Mouse (Mus musculus) midbrain, embryonic 14.5 days (tissue): ENCODE measurements around the gene Arhgef3. TPM values are rescaled to one million over a fixed set of nuclear protein-coding genes. Genes with fewer than 3 reads are reported as not detected.

Experiments used
- ATAC-seq: fragments of 200-750 bp; cut with Nextera tagmentation; 2 replicates; pipeline ENCODE4 v1.8.0; 2017; ENCODE audit warnings: moderate number of reproducible peaks, moderate library complexity; ENCODE audit not compliant: low FRiP score, low TSS enrichment
- DNase-seq: peaks from one replicate; pipeline ENCODE4 v3.0.0-alpha.2; 2015
- H3K27ac ChIP-seq: fragments of 300-500 bp; sonication (generic); replicated peaks from 2 replicates; pipeline ENCODE4 v1.5.1; 2014; ENCODE audit warnings: mild to moderate bottlenecking, low read depth, low read length, moderate library complexity
- H3K27me3 ChIP-seq: fragments of 300-500 bp; sonication (generic); 2 replicates; pipeline ENCODE4 v1.6.1; 2014; ENCODE audit warnings: low read length, control low read depth, mixed read lengths; ENCODE audit not compliant: control insufficient read depth, insufficient read depth
- H3K36me3 ChIP-seq: fragments of 300-500 bp; sonication (generic); 2 replicates; pipeline ENCODE4 v1.6.1; 2014; ENCODE audit warnings: low read length, control low read depth; ENCODE audit not compliant: control insufficient read depth, insufficient read depth
- H3K4me1 ChIP-seq: fragments of 300-500 bp; sonication (generic); 2 replicates; pipeline ENCODE4 v1.6.1; 2014; ENCODE audit warnings: mild to moderate bottlenecking, antibody characterized with exemption, low read length, control low read depth; ENCODE audit not compliant: control insufficient read depth, insufficient read depth
- H3K4me2 ChIP-seq: fragments of 300-500 bp; sonication (generic); 2 replicates; pipeline ENCODE4 v1.6.1; 2014; ENCODE audit warnings: mild to moderate bottlenecking, low read length, moderate library complexity
- H3K4me3 ChIP-seq: fragments of 300-500 bp; sonication (generic); replicated peaks from 2 replicates; pipeline ENCODE4 v1.5.1; 2014; ENCODE audit warnings: low read depth, low read length
- H3K9ac ChIP-seq: fragments of 300-500 bp; sonication (generic); replicated peaks from 2 replicates; pipeline ENCODE4 v1.6.1; 2014; ENCODE audit warnings: mild to moderate bottlenecking, low read length, moderate library complexity
- H3K9me3 ChIP-seq: fragments of 300-500 bp; sonication (generic); 2 replicates; pipeline ENCODE4 v1.6.1; 2016; ENCODE audit warnings: low read length, control low read depth, mixed read lengths; ENCODE audit not compliant: control insufficient read depth
- WGBS: fragments of 180-500 bp; shearing (Covaris S2); extraction: QIAGEN DNeasy Blood & Tissue Kit; methylation state at CpG from one replicate; pipeline ENCODE4 v1.1.7; 2014; 5-methylcytosine and 5-hydroxymethylcytosine counted together
- polyA plus RNA-seq: library from polyadenylated mRNA; unstranded; fragments of >200 nt; fragmentation: Nextera tagmentation; extraction: Ambion mirVana; gene quantifications from 2 replicates; pipeline ENCODE4 v1.2.1, GENCODE M21; 2014

Arhgef3 gene
- polyA plus RNA-seq, 1 experiment from 2014 or later = 5.3 TPM

DNA sequence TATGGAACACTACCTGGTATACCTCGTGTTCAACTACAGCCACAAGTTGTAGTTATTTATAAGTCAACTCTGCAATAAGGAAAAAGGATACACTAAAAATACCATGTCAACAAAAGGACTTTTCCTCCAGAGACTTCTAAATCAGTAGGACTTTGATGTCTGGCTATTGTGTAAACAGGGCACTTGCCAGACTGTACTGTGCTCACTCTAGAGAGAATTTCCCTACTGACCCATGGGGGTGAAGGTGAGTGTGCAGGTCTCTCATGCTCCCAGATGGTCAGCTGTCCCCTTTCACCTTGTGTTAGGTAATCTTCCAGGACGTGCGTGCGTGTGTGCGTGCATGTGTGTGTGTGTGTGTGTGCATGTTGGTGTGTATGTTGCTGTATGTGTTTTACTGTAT is 182.3 kb downstream of the Arhgef3 start:
- no peaks in the 10 kb centered on the region for H3K36me3 ChIP-seq
- ATAC-seq (no peak), DNase-seq (no peak)
- no peak overlapping the region for H3K9ac ChIP-seq
- H3K9me3 ChIP-seq = no peaks in the 10 kb centered on the region
- no peak overlapping the region for H3K4me3 ChIP-seq
- no peaks in the 10 kb centered on the region for H3K27me3 ChIP-seq
- WGBS = 86% methylated on average over 5 of the region's 5 CpGs
- H3K4me2 ChIP-seq = no peak overlapping the region
- H3K4me1 ChIP-seq = no peaks in the 10 kb centered on the region
- H3K27ac ChIP-seq = no peak overlapping the region

DNA sequence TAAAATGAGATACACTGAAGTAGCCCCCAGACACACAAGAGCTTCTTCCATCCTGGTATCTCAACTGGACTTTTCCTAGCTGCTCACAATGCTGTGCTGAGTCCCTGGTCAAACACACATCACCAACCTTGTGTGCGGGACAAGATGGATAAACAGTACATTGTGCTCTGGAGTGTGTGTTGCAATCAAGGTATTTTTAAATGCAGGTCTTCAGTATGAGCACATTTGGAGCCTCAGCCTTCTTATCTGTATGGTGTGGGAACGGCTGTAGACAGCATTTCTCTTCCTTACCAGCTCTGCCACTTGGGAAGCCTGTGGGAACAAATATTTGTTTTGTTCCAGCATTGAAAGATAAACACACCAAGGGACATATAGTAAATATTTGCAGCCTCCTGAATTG is 184.2 kb downstream of the Arhgef3 start:
- DNase-seq (no peak), ATAC-seq (no peak)
- no peaks in the 10 kb centered on the region for H3K9me3 ChIP-seq
- H3K4me3 ChIP-seq = no peak overlapping the region
- H3K4me1 ChIP-seq = no peaks in the 10 kb centered on the region
- no peak overlapping the region for H3K4me2 ChIP-seq
- no peak overlapping the region for H3K27ac ChIP-seq
- H3K36me3 ChIP-seq = no peaks in the 10 kb centered on the region
- 82% methylated on average over 2 of the region's 2 CpGs for WGBS
- H3K9ac ChIP-seq = no peak overlapping the region
- H3K27me3 ChIP-seq = no peaks in the 10 kb centered on the region

DNA sequence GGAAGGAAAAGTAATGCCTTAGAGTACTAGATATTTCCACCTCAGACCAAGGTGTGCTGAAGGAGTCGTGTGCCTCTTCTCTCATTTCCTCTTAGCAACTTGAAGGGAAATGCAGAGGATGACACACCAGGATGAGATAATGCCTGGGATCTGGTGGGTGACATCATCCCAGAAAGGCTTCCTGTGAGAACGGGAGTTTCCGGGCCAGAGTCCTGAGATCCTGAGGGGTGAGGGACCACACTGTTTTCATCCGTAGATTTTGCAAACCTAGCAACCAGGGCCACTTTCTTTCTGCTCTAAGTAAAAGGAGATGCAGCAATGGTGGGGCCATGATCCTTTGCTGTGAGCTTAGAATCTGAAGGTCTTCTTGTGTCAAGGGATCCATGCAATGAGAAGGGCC is 185.0 kb downstream of the Arhgef3 start:
- Histone ChIP-seq H3K9ac (no peak overlapping the region), H3K9me3 (no peaks in the 10 kb centered on the region), H3K27me3 (no peaks in the 10 kb centered on the region), H3K4me3 (no peak overlapping the region), H3K27ac (no peak overlapping the region), H3K4me2 (no peak overlapping the region), H3K4me1 (no peaks in the 10 kb centered on the region), H3K36me3 (no peaks in the 10 kb centered on the region)
- ATAC-seq (no peak), DNase-seq (no peak)
- WGBS = 90% methylated on average over 4 of the region's 4 CpGs

DNA sequence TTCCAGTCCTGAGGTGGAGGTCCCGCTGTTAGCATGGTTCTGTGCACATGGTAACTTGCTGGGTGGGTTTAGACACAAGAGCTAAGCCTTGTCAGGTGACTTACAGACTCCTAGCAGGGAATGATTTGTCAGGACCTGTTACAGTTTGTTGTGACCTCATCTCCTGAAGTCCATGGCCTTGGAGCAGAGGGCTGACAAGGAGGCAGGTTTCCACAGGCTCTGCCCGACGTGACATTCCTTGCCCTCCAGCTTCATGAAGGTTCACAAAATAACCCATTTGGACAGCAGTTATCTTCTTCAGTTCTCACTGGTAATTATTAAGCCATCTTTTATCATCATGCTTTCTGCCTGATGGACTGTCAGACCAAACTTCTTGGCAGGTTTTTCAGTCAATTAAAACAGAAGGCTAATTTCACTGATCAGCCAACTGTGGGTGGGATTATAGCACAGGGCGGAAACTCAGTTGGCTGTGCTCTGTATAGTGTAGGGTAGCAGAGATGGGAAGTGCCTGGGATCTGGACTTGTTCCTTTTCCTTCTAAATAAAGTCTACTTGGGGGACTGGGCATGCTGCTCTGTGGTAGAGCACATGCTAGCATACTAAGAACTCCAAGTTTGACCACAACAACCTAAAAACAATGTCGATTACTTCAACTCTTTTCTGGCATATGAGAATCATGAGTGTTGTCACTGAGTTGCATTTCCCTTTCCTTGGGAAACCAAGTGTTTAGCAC is 187.2 kb downstream of the Arhgef3 start:
- WGBS = 90% methylated on average over 5 of the region's 5 CpGs
- Histone ChIP-seq H3K4me3 (no peak overlapping the region), H3K4me2 (no peak overlapping the region), H3K9me3 (no peaks in the 10 kb centered on the region), H3K27ac (no peak overlapping the region), H3K9ac (no peak overlapping the region), H3K36me3 (no peaks in the 10 kb centered on the region), H3K27me3 (no peaks in the 10 kb centered on the region), H3K4me1 (no peaks in the 10 kb centered on the region)
- ATAC-seq (no peak), DNase-seq (no peak)

DNA sequence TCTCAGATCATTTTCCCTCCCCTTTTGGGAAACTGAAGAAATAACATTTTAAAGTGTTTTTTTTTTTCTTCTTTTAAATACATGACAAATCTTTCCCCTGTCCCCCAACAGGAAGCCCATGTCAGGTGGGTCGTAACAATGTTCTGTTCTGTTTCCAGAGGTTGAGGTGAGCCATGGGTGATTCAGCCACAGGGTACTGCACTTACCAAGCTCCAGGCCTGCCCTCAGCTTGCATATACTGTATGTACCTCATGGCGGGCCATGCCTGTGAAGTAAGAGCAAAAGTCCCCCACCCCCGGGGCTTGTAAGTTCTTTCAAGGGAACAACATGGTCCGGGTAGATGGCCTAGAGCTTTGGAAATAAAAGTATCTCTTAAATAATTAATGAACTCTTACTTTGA is 188.6 kb downstream of the Arhgef3 start:
- 74% methylated on average over 4 of the region's 4 CpGs for WGBS
- H3K27me3 ChIP-seq = no peaks in the 10 kb centered on the region
- ATAC-seq (no peak), DNase-seq (no peak)
- no peaks in the 10 kb centered on the region for H3K36me3 ChIP-seq
- no peak overlapping the region for H3K9ac ChIP-seq
- H3K4me2 ChIP-seq = no peak overlapping the region
- H3K4me1 ChIP-seq = no peaks in the 10 kb centered on the region
- H3K4me3 ChIP-seq = no peak overlapping the region
- H3K9me3 ChIP-seq = no peaks in the 10 kb centered on the region
- no peak overlapping the region for H3K27ac ChIP-seq

DNA sequence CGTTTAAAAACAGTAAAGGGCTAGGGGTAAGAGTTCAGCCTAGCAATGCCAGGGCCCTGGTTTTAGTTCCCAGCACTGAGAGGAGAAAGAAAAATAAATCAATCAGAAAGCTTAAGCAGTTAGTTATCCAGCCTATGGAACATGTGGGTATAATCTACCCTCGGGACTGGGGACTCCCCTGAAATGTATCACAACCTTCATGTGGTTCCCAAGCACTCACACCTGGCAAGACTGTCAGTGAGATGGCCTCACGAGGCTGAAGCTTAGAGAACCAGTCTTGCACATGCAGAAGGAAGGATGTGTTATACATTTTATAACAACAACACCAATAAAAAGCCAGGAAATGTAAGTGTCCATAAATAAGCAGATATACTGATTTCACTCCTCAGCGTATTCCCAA is 189.7 kb downstream of the Arhgef3 start:
- H3K27ac ChIP-seq = no peak overlapping the region
- H3K9me3 ChIP-seq = no peaks in the 10 kb centered on the region
- H3K4me2 ChIP-seq = no peak overlapping the region
- no peaks in the 10 kb centered on the region for H3K27me3 ChIP-seq
- H3K9ac ChIP-seq = no peak overlapping the region
- DNase-seq = no peak
- no peaks in the 10 kb centered on the region for H3K4me1 ChIP-seq
- no peak overlapping the region for H3K4me3 ChIP-seq
- ATAC-seq = no peak
- WGBS = 86% methylated on average over 4 of the region's 4 CpGs
- no peaks in the 10 kb centered on the region for H3K36me3 ChIP-seq

DNA sequence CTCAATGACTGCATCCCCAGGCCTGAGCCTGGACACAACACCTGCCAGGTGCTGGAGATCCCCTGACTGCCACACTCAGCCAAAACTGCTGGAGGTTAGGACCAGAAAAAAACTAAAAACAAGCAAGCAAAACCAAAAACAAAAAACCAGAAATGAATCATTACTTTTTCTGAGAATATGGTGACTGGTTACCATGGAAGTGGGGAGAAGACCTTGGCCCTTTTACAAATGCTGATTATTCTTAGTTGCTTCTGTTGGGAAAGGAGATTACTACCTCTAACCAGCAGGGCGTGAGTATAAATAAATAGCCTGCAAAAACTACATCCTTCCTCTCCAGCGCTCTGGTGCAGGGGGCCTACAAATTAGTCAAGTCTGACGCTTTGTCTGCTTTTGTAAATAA is 194.1 kb downstream of the Arhgef3 start:
- Histone ChIP-seq H3K9ac (no peak overlapping the region), H3K4me2 (no peak overlapping the region), H3K9me3 (no peaks in the 10 kb centered on the region), H3K27ac (no peak overlapping the region), H3K27me3 (no peaks in the 10 kb centered on the region), H3K4me1 (no peaks in the 10 kb centered on the region), H3K4me3 (no peak overlapping the region), H3K36me3 (no peaks in the 10 kb centered on the region)
- DNase-seq = no peak
- 75% methylated on average over 3 of the region's 3 CpGs for WGBS
- ATAC-seq = no peak

DNA sequence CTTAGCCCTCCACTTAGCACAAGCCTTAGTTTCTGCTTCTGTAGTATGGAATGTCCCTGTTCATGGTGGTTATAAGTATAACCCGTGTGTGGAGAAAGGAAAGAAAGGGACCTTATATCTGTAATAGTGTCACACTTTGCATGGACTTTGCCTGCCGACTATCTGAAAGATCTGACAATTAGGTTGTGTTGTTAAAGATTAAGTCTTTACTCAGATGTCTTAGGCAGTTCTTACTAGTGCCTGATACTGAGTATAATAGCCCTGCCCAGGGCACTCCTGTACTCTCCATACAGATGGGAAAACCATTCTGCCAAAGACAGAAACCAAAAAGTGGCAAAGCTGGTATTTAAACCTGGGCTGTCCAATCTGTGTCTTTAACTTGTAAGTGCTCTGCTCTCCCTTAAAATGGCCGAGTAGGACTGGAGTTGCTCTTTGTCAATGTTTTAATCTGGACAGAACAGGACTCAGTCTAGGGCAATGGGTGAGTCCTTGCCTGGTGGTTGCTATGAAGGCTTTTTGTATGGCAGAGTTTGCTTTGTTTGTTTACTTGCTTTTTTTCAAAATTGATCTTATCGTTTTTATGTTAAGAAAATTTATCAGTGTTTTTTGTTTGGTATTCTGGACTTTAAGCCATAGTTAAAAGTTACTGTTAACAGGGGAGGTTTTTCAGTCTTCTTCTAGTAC is 196.0 kb downstream of the Arhgef3 start:
- Histone ChIP-seq H3K4me1 (no peaks in the 10 kb centered on the region), H3K27ac (no peak overlapping the region), H3K4me2 (no peak overlapping the region), H3K9ac (no peak overlapping the region), H3K27me3 (no peaks in the 10 kb centered on the region), H3K9me3 (no peaks in the 10 kb centered on the region), H3K36me3 (no peaks in the 10 kb centered on the region), H3K4me3 (no peak overlapping the region)
- ATAC-seq (no peak), DNase-seq (no peak)
- WGBS = 75% methylated on average over 4 of the region's 4 CpGs

DNA sequence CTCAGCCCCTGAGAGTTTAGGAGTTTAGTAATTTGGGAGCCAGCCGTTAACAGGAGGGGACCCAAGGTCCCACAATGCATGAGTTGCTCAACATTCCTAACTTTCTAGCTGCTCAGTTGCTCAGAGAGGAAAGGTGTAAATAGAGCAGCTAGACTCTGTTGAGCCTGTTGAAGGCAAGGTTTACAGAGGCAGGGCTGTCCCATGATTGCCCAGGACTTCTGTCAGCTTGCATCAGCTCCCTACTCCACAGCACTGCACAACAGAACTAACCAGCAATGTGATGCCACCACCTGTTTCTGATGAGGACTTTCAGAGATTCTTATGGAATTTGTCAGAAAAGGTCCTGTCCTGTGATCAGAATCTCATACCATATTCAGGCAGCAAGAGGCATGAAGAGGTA is 197.7 kb downstream of the Arhgef3 start:
- H3K36me3 ChIP-seq = no peaks in the 10 kb centered on the region
- H3K9me3 ChIP-seq = no peaks in the 10 kb centered on the region
- DNase-seq = no peak
- no peak overlapping the region for H3K27ac ChIP-seq
- H3K4me2 ChIP-seq = no peak overlapping the region
- ATAC-seq = no peak
- 87% methylated on average over 1 of the region's 1 CpGs for WGBS
- no peak overlapping the region for H3K9ac ChIP-seq
- H3K4me3 ChIP-seq = no peak overlapping the region
- no peaks in the 10 kb centered on the region for H3K27me3 ChIP-seq
- H3K4me1 ChIP-seq = no peaks in the 10 kb centered on the region
